Mouse (Mus musculus): ENCODE measurements around the gene Adamts17. TPM values are rescaled to one million over a fixed set of nuclear protein-coding genes. Genes with fewer than 3 reads are reported as not detected.

Gene Adamts17
- polyA plus RNA-seq, 3 experiments from 2014 or later: 0.43 TPM; not detected in 2

GRCm38 (mm10) chr7:66974859-66975258, 135.3 kb downstream of the Adamts17 start:
- ATAC-seq: no peak

- ATAC-seq: no peak
These were observed 136.8 kb downstream of the Adamts17 start for GRCm38 (mm10) chr7:66976371-66976770.

GRCm38 (mm10) chr7:66981591-66981990, 142.1 kb downstream of the Adamts17 start:
- no peak for ATAC-seq

- ATAC-seq: no peak
These were observed 142.5 kb downstream of the Adamts17 start for GRCm38 (mm10) chr7:66982084-66982483.

- no peak for ATAC-seq
These were observed 148.1 kb downstream of the Adamts17 start for GRCm38 (mm10) chr7:66987671-66988070.

- no peak for ATAC-seq
These were observed 148.9 kb downstream of the Adamts17 start for GRCm38 (mm10) chr7:66988441-66988840.

- ATAC-seq: no peak
These were observed 150.0 kb downstream of the Adamts17 start for GRCm38 (mm10) chr7:66989357-66990045.

GRCm38 (mm10) chr7:66998821-66999220, 159.3 kb downstream of the Adamts17 start:
- no peak for ATAC-seq

GRCm38 (mm10) chr7:67003648-67004047, 164.1 kb downstream of the Adamts17 start:
- ATAC-seq: no peak

GRCm38 (mm10) chr7:67004220-67004619, 164.7 kb downstream of the Adamts17 start:
- ATAC-seq: no peak

- ATAC-seq: no peak
These were observed 170.3 kb downstream of the Adamts17 start for GRCm38 (mm10) chr7:67009841-67010240.

- no peak for ATAC-seq
These were observed 172.6 kb downstream of the Adamts17 start for GRCm38 (mm10) chr7:67012011-67012751.

GRCm38 (mm10) chr7:67013211-67013895, 173.8 kb downstream of the Adamts17 start:
- ATAC-seq: no peak

GRCm38 (mm10) chr7:67019937-67020336, 180.4 kb downstream of the Adamts17 start:
- no peak for ATAC-seq

- no peak for ATAC-seq
These were observed 186.9 kb downstream of the Adamts17 start for GRCm38 (mm10) chr7:67026114-67027070.

- no peak for ATAC-seq
These were observed 187.7 kb downstream of the Adamts17 start for GRCm38 (mm10) chr7:67027216-67027615.

GRCm38 (mm10) chr7:67027696-67028095, 188.2 kb downstream of the Adamts17 start:
- no peak for ATAC-seq

GRCm38 (mm10) chr7:67028902-67029301, 189.4 kb downstream of the Adamts17 start:
- ATAC-seq: no peak

GRCm38 (mm10) chr7:67029481-67029880, 189.9 kb downstream of the Adamts17 start:
- no peak for ATAC-seq

- ATAC-seq: no peak
These were observed 191.7 kb downstream of the Adamts17 start for GRCm38 (mm10) chr7:67031284-67031683.

GRCm38 (mm10) chr7:67032616-67033015, 193.1 kb downstream of the Adamts17 start:
- ATAC-seq: no peak

- no peak for ATAC-seq
These were observed 194.8 kb downstream of the Adamts17 start for GRCm38 (mm10) chr7:67034369-67034768.
